Mouse (Mus musculus) inflammation-experienced regulatory T-cells, adult 6 months (primary cell): ENCODE measurements around the gene Prom1. TPM values are rescaled to one million over a fixed set of nuclear protein-coding genes. Genes with fewer than 3 reads are reported as not detected.
"Not testable (repeated sequence)": the region's sequence is repeated elsewhere in the genome, so short reads cannot be mapped to it uniquely, and the experiment has no call there.

Experiments
- ATAC-seq: one replicate; pipeline ENCODE4 v1.8.0; 2017
- polyA plus RNA-seq, 3 experiments: library from polyadenylated mRNA; unstranded; fragments of 100-300 nt; shearing (Covaris generic); gene quantifications; one replicate each; pipeline ENCODE4 v1.2.1; 2017

Prom1 gene
- polyA plus RNA-seq = under 1 TPM in 1 of 3 experiments, not detected in 2; 0.58 TPM

DNA sequence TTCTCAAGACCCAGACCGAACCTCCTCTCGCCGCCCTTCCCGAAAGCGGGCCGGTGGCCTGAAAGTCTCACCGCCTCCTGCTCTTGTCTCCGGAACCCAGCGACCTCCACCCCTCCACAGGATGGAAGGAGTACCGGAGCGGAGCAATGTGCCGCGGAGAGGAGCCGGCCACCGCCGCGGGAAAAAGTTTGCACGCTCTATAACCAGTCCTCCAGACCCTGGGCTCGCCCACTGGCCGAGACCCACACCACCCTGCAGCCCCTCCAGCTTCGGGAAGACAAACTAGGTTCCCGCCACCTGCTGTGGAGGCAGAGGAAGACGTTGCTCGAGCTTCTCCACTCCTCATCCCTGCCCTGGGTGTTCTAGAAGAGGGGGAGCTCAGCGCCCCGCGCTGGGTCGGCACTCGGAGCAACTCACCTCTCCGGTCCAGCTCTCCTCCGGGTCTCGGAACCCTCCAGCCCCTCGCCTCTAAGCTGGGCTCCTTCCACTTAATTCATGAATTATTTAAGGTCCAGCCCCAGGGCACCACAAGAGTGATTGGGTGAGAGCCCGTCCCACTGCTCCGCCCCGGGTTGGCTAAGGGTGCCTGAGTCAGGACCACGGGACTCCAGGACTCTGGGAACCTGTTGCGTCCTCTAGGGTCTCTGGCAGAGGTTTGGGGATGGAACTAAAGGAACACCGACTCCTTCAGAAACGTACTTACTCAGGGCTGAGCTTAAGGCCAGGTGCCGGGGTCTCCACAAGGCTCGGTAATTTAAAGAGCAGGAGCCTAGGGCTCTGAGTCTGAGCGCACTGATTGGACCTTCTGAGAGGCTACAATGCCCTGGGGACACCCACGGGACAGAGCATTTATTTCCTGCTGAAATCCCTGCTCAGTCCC lies at the start of gene Prom1:
Prom1 (minus strand) TSS at position 802 of the 880 bp plus-strand sequence.
- ATAC-seq = no peak

DNA sequence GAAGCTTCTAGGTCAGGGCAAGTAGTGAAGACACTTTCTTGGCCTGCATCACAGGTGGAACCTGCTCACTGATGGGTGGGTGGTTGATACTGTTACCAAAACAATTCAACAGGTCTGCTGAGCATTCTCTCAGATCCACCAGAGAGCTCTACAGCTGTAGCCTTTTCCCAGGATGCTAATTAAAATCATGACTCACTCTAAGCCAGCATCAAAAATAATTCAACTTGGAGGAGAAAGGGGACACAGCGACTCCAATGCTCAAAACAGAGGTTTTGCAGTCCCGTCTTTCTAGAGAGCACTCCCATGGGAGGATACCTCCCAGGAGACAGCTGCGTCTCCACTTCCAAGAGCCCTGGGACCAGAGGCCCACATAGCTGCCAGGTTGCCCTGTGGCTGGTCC lies 45.9 kb upstream of the Prom1 start:
- ATAC-seq = no peak

DNA sequence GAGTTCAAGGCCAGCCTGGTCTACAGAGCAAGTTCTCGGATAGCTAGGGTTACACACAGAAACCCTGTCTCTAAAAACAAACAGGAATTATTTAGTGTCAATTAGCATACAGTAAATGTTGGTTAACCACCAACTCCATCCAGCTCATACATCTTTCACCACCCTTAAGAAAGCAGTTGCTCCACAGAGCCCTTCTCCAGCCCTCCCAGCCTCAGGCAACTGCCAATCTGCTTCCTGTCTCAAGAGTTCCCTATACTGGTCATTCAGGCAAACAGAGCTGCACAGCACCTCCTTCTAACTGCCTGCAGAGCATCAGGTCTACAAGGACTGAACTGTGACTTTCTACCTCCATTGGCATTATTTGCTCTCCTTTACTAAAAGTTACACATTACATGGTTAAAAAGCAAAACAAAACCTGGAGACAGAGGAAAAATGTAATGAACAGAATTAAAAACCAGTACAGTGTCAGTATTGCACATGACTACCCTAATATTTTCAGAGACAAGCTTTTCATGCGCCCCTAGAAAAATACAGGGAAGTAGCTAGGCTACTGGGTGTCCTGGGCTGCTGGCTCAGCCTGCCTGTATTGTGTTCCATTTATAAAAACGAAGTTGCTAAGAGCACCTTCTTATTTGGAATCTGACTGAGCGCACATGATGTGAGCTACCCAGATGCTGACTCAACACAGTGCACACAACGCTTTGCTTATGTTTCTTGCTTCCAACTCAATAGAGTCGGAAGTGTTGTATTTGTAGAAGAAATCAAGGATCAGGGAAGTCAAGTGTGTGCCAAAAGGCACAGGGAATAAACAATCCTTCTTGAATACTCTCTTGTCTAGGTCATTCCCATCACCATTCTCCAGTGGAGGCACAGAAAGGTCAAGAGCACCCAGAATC lies 44.9 kb upstream of the Prom1 start:
- no peak for ATAC-seq

DNA sequence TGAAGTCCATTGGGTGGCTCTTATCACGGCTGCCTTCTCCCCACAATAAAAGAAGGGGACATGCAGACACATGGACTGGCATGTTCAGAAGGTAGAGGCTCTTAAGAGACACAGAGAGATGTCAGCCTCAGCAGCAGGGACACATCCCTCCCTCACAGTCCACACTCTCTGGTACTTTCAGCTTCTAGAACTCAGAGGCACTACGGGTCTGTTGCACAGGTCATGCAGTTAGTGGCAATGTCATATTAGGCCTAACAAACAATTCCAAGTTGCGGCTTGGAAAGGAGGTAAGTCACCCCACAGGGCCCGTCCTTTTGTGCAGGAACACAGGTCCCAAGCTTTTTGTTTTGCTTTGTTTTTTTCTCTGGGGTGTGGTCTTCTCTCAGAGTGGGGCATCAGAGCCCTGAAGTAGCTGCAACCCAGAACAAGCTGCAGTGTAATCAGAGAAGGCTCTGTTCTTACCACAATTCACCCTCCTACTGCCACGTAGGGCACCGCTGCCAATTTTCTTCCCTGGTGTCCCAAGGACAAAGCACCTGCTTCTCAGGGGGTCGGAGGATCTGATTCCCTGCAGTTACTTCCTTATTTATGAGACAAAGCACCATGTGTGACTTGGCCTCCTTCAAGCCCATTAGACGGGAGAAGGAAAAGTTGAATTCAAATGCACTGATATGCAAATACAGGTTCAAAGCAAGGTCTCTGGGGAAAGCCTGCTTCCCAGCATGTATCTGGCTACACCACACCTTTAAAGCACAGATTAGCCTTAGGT lies 41.8 kb upstream of the Prom1 start:
- ATAC-seq = no peak

DNA sequence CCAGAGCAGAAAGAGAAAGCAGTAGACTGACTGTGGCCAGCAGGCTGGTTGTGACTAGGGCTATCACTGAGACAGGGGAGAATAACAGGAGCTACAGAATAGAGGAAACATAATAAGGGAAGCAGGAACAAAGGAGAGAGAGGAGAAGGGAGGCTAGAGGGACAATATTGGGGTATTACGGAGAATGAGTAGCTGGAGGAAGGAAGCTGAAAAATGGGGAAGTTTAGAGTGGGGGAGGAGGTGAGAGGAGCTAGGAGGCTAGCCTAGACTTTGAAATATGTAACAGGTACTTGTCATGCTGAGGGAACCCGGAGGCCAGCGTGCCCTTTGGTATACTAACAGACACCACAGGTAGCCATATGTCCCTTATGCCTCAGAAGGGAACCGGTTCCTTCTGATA lies 25.7 kb upstream of the Prom1 start:
- no peak for ATAC-seq

DNA sequence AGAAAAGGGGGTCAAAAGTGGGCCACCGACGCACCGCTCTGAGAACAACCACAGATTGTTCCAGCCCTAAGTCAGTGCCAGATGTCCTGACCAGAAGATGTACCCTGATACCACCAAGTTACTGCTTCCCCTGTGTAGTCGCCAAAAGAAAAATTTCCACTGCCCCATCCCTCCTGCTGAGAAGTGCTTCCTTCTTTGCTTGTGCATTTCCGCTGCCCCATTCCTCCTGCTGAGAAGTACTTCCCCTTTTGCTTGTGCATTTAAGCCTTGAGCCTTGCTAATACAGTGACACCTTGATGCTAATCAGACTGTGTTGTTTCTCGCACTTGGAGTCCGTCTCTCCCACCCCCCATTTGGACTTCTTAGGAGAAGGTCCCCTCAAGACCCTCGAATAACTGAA lies 24.7 kb upstream of the Prom1 start:
- ATAC-seq = not testable (repeated sequence)

DNA sequence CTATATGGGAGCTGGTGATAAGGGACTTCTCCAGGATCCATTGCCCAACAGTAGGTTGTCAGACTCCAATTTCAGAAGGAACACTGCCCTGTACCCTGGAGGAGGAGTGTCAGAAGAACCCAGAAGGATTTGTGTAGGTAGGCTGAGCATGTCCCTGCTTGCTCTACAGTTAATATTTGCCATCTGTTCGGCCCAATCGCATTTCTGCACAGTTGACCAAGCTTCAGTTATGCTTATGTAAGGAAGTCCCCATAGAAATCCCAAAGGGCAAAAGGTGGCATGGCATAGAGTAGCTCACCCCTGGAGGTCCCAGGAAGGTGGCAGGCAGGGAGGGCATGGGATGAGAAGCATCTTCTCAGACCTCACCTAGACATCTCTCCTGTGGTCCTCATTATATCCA lies 19.6 kb upstream of the Prom1 start:
- no peak for ATAC-seq

DNA sequence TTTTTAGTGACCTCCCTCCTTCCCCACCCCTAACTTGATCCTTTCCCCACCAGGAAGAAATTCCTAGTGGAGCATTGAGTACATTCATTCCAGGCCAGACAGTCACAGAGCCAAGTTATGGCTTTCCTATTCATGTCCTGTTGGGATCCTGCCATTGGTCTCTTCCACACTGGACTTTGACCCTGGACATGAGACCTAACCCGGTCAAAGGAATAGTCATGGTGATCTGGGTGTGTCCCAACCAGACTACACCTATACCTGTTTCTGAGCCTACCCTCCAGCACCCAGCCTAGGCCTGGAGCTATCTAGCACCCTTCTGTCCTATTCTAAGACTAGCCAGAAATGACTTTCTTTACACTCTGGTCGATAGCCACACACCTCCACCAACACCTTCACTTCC lies 11.3 kb upstream of the Prom1 start:
- ATAC-seq = no peak

DNA sequence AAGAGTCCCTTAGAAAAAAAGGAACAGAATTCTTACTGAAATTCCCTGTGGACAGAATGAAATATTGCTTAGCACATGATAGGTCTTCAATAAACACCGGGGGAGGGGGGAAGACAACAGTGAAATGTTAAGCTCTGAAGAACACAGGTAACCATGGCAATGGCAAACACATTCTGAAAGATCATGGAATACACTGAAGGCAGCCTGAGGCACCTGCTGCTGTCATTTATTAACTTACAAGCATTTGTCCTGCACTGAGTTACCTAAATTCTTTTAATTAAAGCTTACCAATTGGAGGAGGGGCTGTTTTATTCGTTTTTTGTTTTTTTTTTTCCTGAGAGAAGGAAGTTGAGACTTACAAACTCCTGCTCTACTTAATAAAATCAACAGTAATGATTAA lies 7.3 kb upstream of the Prom1 start:
- no peak for ATAC-seq

DNA sequence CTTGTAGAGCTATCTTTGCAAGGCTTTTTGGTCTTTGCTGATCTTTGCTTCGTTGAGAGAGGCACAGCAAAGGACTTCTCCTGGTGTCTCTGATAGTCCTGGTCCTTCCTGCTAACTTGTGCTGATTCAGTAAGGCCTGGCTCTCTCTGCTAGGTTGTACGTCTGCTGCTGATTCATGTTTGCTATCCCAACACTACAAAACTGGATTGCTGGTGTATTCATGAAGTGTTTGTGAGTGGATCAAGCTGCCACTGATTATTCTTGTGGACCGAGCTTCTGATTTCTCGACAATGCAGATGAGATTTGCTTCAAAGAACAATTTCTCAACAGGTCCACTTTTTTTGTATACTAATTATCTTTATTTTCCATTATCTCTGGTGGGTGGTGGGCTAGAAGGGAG lies 6.3 kb upstream of the Prom1 start:
- no peak for ATAC-seq

DNA sequence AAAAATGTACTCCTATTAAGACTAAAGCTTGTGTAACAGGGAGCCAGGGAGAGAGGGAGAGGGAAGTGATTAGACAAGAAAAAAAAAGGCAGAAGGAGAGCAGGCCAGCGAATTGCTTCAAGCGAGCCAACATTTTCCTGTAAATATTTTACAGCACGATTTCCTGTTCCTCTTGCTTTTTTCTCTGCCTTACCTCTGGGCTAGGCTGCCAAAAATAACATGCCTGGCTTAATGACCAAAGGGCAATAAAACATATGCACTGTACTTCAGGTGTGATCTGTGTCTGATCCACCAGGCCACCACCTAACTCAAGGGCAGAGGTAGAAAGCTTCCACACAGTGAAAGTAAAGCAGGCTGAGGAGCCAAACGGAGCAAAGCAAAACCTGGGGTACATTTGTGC lies 3.4 kb upstream of the Prom1 start:
- ATAC-seq = no peak

DNA sequence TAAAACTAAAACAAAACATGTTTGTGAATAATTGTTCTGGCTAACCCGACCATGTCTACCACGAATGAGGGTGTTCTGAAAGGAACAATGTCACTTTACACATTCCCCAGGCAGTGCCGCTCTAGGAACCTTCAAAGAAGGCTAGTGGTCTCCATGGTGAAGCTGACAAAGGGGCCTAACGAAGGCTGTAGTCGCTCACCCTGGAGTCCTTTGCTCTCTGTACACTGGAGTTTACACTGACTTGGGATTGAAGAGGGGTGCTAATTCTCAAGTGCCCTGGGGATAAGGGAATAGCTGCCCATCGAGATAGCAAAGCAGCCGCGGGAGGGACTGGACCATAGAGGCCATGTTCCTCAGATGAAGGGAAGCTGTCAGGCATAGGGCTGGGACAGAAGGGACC lies 2.9 kb upstream of the Prom1 start:
- no peak for ATAC-seq

DNA sequence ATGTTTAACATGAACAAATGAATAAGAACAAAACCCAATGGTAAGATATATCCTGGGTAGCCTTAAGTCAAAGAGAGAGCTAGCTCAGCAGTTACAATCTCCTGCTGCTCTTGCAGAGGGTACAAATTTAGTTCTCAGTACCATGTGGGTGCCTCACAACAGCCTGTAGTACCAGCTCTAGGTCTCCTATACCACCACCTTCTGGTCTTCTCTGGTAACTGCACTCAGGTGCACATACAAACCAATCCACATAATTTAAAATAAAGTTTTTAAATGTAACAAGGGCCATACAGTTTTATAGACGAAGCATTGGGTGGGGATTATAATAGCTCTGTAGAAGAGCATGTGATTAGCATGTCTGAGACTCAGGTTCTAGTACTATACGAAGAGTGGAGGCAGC lies 2.3 kb upstream of the Prom1 start:
- no peak for ATAC-seq

DNA sequence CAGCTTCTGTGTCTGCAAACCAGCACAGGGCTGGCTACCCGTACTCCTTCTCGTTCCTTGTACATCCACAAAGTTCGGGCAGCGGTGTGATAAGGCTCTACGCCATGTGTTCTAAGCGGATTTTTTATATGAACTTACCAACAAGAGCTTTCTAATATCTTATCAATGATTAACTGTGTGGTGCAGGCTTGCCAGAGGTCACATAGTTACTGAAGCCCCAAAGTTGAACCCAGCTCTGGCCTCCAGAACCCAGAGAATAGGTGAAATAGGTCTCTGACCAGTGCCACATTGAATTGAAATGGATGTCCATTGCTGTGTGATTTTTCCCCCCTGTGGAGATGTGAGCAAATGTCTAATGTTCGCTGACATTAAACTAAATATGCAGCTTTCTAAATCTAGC lies 1.3 kb upstream of the Prom1 start:
- no peak for ATAC-seq

DNA sequence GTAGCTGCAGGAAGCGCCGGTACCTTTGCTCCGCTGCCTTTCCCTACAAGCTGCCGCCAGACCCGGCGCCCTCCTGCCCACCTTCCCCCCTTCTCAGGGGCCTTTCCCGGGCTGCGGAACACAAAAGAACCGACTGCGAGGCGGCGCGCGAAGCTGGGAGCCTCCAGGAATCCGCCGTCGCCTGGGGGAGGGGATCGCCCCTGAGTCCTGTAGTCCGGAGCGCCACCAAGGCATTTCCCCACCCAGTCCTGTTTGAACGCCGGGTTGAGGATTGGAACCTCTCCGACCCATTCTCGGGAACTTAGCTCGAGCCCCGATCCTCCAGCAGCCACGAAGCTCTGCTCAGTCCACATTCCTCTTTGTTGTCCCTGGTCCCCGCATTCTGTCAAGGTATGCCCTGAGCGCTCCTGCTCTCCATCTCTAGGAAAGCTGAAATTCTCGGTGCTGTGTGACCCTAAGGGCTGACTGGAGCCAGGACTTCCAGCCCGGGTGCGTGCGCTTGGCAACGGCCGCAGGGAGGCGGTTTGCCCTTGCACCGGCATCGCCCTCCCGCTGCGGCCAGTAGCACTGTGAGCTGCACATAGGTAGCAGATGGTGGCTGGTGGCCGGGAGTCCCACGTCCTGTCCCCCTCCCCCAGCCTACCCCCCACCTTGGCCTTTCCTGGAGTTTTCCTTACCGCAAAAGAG lies 1.1 kb downstream of the Prom1 start:
- ATAC-seq = no peak

DNA sequence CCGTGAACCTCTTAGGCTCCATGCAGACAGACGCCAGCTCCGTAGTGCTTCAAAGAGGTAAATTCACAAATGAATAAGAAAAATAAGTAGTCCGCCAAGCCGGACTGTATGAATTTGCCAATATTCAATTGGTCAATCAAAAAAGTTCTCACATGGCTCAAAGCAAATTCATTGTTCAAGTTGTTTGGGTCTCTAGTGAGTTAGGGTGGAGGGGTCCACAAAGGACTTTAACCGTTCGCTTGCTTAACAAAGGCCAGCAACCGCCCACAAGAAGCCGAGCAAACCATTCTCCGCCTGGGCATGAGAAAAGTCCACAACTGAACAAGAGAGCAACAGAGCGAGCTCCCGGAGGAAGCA lies 1.7 kb downstream of the Prom1 start:
- ATAC-seq = no peak

DNA sequence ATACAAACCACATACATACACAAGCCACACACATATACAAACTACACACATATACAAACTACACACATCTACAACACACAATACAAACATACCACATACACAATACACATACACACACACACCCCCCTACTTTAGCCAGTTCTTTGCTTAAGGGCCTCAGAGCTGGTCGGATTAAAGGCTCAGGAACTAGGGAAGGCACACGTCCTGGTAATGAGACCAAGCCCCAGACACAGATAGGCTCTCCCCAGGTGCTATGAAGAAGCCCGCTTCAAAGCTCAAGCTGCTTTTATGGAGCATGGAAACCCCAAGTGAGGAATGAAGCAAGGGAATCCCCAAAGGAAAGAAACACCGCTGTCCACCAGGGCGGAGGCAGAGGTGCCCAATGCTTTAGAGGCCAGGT lies 4.8 kb downstream of the Prom1 start:
- ATAC-seq = no peak

DNA sequence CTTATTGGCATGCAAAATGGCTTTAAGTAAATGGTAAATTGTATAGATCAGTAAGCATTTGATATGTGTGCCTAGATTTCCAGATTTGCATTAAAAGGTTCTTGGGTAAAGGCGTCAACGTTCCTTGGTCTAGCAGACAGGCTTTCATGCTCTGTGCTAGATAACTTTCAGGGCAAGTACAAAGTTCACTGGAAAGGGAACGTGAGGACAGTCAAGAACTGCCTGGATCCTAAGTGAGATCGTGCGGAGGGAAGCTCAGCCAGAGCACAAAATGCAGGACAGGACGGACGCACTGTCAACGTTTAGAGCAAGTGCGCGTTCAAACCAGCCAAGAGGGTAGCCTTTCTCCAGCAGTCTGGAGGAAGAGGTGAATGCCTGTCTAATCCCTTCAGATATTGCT lies 5.7 kb downstream of the Prom1 start:
- ATAC-seq = no peak

DNA sequence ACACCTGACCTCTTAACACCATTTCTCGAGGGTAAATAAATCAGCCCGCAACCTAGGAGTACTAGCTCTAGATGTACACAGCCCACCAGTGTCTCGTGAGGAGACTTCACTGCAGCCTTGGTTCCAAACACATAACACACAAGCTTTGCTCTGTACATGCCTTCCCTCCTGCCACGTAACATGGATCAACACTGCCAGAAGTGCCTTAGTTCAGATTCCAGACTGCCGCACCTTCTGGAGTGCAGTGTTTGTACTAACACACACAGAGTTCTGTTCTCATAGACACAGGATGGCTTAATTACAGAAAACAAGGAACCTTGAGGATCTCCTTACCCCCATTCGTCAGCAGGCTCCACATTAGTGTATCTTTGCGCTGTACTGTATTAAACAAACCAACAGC lies 6.1 kb downstream of the Prom1 start:
- ATAC-seq = no peak

DNA sequence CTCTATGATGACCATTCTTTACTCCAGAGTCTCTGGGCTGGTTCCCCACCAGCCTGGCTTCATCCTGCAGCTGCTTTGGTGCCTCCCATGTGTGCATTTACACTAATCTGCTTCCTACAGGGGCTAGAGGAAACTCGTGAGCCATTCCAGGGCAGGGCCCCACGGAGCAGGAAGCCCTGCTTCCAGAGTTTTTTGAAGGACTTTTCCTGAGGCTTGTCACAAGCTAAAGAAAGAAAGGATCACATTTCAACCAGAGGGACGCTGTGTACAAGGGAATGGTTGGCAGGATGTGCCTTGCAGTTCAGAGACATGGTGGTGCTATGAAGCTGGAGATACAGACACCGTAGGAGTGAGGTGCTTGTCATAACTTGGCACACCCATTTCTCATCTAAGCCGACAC lies 14.8 kb downstream of the Prom1 start:
- ATAC-seq = no peak

DNA sequence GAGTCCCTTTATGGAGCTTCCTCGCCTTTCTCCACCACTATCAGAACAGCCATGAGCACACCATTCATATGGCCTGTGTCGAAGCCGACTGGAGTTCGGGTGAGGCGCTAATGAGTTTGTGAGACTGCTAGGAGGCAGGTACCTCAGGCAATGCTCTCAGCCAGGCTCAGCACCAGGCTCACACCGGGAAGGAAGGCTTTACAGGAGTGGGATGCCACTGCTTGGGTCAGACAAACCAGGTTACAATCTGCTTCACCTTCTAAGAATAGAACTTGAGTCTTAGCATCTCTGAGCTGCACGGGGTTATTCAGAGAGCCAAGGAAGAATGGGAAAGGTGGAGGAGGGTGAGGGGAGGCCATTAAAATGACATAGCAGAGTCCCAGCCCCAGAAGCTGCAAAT lies 16.0 kb downstream of the Prom1 start:
- ATAC-seq = no peak

DNA sequence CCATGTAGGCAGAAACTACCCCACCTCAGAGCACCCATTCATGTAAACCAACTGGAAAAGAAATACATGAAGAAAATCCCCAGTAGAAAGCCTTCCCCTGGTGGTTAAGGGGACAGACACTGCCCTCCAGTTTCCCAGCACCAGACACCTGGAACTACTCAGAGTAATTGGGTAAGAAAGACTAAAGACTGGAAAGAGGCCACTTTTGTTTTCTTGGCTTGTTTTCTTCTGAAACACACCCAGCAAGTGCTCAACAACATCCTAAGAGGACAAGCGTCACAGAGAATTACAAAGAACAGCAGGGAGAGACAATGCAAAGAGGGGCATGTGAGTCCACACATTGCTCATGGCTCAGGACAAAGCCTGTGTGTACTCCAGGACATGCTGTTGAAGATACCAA lies 20.7 kb downstream of the Prom1 start:
- no peak for ATAC-seq
